Mouse (Mus musculus): ENCODE results near the gene Gpn2.

The Gpn2 gene

GRCm38 (mm10) chr4:133584059-133584951, at the start of gene Gpn2:
TSS of gene Gpn2 (plus strand) at chr4:133584362.
- DNase-seq, result peak; percentile 72

DNA sequence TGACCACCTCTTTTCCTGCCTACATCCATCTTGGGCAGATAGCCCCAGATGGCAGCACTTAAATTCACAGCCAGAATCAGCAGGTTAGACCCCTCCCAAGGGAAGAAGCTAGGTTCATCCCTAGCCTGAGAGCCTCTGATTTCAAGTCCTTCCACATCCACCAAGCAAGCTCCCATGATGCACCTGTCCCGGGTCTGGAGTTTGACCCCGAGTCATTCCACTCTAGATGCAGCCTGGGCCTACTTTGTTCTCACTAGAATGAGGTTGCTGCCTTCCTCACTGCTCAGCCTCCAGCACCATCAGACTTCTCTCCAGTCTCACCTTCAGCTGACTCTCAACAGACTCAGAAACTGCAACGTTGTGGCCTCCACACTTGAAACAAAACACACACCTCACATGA, 48.1 kb upstream of the Gpn2 start:
- DNase-seq, result no peak

DNA sequence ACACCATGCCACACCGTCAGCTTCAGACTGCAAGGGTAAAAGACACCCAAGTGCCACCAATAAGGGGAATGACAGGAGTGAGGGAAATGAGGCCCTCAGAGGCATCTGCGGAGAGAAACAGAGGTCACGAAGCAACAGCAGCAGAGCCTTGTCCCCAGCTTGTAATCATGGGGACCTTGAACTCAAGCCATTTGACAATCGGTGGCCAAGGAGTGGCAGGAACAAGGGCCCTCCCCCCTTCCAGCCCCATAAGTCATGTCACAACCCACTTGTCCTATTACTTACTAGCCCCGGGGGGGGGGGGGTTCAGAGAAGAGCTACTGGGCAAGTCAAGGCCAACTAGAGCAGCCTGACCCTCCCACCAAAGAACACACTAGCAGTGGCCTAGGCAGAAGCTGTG, 47.5 kb upstream of the Gpn2 start:
- DNase-seq, result no peak

DNA sequence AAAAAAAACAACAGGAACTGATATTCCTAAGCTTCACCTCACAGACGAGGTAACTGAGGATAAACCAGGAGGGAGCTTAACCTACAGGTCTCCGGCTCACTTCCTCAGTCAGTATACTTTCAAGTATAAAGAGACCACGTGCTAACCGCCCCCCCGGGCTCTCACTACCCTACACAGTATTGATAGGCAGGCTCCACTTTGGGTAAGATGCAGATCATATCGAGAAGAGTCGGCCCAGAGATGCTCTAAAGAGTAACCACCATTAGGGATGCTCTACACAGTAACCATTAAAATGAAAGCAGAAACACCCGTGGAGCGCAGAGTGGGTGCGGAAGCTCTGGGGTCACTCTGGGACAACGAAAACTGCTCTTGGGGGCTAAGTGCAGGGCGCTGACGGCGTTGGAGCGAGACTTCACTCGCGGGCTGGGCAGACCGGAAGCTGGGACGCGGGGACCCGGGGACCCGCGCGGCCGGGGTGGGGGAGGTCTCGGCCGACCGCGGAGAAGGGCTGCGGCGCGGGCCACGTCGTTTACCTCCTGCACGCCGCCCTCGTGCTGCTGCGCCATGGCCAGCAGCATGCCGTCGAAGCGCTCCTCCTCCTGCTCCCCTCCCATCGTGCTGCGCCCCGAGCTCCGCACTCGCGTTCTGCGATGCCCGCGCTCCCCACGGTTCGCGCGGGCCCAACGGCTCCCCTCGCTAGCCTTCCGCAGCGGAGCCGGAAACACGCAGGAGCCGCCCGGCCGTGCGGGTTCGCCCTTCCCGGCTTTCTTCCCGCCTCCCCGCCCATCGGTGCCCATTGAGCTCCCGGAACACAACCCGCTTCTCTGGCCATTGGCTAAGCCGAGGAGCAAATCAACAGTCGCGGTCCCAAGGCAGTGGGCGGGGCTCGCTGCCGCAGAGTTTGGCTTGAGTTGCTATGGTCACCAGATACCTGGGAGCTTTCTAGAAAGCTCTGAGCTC, 38.6 kb upstream of the Gpn2 start, which contains the start of gene Nudc:
TSS of gene Nudc (minus strand) at position 725 of the 960 bp plus-strand sequence.
- DNase-seq, result peak; percentile 97

GRCm38 (mm10) chr4:133552029-133552428, 32.1 kb upstream of the Gpn2 start:
- no peak for DNase-seq

DNA sequence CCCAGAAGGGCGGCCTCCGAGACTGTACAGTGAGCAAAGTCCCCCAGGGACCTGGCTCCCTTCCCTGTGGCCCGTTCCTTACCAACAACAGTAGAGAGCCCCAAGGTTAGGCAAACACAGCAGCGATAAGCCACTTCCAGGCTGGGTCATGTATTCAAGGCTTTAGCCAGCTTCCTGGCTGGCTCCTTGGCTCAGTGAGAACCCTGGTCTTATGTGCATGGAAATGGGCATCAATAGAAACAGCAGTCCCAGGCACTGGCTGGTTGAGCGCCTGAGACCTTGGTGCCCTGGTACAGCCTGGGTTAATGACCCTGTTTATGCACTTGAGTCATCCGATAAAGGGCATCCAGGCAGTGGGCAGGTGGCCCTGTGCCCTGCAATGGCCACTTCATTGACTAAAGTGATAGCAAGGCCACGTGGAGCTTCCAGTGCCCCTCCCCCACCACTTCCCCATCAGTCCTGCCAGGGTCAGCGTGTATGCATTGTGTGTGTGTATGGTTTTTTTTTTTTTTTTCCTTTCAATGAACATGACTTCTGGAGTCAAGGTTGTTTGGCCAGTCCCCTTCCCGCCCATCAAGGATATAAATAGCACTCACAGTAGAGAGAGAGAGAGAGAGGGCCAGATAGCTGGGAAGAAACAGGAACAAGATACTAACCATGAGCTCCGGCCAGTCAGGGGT, 31.3 kb upstream of the Gpn2 start, which contains the start of gene Nr0b2:
TSS of gene Nr0b2 (plus strand) at position 609 of the 680 bp plus-strand sequence.
- DNase-seq, result no peak

DNA sequence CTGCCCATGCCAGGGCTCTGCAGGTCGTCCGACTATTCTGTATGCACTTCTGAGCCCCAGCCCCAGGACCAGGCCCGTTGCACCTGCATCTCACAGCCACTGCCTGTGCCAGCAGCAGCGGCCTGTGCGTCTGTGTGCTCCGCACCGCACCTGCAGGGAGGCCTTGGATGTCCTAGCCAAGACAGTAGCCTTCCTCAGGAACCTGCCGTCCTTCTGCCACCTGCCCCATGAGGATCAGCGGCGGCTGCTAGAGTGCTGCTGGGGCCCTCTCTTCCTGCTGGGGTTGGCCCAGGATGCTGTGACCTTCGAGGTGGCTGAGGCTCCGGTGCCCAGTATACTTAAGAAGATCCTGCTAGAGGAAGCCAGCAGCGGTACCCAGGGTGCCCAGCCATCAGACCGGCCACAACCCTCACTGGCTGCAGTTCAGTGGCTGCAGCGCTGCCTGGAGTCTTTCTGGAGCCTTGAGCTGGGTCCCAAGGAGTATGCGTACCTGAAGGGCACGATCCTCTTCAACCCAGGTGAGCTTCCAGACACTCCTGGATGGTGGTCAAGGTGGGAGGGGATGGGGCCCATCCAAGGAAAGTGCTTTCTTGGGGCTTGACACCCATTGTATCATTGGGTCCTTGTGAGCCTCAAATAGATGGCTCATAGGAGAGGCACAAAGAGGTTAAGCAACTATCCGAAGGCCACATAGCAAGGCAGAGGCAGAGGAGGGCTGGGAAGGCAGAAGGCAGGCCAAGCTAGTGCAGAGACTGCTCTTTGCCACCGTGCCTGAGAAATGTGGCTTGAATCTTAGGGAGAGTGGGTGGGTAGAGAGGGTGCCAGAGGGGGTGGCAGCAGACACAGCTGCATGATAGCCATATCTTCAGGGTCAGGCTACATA, 30.5 kb upstream of the Gpn2 start:
- DNase-seq, result no peak

GRCm38 (mm10) chr4:133557041-133557717, 27.0 kb upstream of the Gpn2 start:
- no peak for DNase-seq

- no peak for DNase-seq
Measured at GRCm38 (mm10) chr4:133559846-133560245, 24.3 kb upstream of the Gpn2 start.

DNA sequence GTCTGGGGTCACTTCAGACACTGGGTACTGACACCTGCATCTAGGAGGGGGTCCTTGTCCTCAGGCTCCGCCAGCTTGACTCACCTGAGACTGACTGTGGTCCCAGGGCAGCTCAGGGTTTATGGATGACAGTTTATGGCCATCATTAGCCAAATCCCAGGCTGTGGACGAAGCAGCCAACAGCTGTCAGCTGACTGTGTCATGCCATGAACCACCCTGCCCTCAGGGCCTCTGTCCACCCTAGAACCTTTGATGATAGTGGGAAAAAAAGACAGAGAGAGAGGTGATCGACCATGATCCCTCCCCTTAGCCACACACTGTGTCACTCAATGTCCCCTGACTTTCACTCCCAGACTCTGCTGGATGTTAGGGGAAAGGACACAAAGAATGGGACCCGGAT, 22.5 kb upstream of the Gpn2 start:
- no peak for DNase-seq

DNA sequence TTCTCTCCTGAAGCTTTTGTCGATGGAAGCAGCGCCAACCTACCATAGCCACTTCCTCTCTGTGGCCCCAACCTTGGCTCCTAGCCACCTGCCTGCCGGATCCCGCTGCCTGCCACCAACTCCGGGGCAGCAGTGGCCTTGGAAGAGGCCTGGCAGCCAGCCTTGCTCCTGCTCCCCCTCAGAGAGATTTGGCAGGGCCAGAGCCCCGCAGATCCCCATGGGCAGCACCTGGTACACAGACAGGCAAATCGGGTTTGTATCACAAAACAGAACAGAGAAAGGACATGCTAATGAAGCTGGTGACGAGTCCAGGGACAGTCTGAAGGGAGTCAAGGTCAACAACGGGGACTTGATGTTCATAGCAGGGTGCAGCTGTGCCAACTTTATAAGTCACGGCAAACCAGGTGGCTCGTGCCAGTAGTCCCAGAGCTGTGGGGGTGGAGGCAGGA, 21.0 kb upstream of the Gpn2 start:
- DNase-seq, result peak; percentile 89

DNA sequence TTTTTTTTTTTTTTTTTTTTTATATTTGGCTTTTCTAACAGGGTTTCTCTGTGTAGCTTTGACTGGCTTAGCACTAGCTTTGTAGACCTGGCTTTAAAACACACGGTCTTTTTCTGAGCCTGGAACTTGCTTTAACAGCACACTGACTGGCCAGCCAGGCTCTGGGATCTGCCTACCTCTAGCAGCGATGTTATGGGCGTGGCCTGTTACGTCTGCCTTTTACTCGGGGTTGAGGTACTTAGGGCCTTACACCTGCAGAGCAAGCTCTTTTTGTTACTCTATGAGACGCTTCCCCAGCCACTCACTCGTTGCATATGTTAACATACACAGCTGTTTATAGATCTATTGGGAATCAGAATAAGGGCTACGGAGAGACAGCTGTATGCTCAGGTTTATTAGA, 16.9 kb upstream of the Gpn2 start:
- no peak for DNase-seq

- no peak for DNase-seq
Measured at GRCm38 (mm10) chr4:133569291-133570065, 14.7 kb upstream of the Gpn2 start.

DNA sequence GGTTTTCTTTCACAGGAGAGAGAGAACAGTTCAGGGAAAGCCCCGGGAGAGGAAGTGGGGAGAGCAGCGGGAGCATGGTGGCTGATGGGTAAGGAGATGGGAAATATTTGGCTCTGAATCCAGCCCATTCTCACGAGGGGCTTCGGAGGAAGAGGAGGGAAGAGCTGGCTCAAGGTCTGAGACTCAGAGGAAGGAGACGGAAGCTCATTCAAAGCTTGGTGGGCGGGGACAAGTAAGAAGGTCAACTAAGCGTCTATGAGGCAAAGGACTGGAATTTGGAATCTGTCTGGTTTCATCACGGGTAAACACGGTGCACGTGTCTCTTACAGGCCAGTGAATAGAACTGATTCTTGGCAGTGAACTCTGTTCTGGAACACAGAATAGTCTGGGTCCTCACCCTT, 14.1 kb upstream of the Gpn2 start:
- DNase-seq, result no peak

GRCm38 (mm10) chr4:133574070-133574842, 9.9 kb upstream of the Gpn2 start, which contains the start of gene Gpatch3:
TSS of gene Gpatch3 (plus strand) at chr4:133574745.
- peak; percentile 91 for DNase-seq

GRCm38 (mm10) chr4:133574843-133575202, 9.3 kb upstream of the Gpn2 start:
- DNase-seq, result no peak

- DNase-seq, result no peak
Measured at GRCm38 (mm10) chr4:133577983-133578382, 6.2 kb upstream of the Gpn2 start.

GRCm38 (mm10) chr4:133583690-133584058, 488 bp upstream of the Gpn2 start:
- DNase-seq, result no peak

DNA sequence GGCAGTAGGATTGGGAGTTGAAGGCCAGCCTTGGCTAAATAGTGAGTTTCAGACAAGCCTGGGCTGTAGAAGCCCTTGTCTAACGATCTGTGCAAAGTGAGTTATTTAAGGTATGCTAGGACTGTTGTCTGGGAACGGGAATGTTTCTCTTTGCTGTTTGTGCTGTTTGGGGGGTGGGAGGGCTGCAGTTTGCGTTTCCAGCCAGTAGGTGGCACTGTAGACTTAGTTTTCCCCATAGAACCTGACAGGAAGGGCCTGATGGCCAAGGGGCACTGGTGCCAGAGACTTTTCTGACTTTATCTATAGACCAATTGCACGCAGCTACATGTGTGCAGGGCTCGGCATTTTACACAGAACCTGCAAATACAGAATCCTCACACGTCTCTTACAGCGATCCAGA, 8.4 kb downstream of the Gpn2 start:
- peak; percentile 68 for DNase-seq

GRCm38 (mm10) chr4:133595538-133595937, 11.4 kb downstream of the Gpn2 start:
- no peak for DNase-seq
